Mouse (Mus musculus): ENCODE results near the gene Slc30a2.

The Slc30a2 gene

DNA sequence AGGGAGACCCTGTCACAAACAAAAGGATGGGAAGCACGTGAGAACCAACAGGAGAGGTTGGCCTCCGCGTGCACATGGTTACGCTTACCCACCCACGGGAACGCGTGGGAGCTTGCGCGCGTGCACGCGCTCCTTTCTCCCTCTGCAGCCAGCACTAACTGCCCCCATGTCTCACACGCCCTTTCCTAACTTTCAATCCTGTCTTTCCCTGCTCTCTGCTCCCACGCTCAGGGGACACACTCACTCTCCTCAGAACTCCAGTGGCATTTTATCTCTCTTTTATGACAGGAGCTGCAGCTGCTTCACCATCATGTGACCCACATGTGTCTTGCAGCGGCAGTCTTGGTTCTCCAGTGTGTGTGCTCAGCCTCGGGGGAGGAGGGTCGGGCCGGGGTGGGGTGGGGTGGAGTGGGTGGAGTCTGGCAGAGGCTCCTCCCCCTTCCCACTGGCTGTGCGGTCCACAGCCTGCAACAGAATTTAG lies 58.2 kb downstream of the Slc30a2 start:
- DNase-seq, result peak; percentile 83

DNA sequence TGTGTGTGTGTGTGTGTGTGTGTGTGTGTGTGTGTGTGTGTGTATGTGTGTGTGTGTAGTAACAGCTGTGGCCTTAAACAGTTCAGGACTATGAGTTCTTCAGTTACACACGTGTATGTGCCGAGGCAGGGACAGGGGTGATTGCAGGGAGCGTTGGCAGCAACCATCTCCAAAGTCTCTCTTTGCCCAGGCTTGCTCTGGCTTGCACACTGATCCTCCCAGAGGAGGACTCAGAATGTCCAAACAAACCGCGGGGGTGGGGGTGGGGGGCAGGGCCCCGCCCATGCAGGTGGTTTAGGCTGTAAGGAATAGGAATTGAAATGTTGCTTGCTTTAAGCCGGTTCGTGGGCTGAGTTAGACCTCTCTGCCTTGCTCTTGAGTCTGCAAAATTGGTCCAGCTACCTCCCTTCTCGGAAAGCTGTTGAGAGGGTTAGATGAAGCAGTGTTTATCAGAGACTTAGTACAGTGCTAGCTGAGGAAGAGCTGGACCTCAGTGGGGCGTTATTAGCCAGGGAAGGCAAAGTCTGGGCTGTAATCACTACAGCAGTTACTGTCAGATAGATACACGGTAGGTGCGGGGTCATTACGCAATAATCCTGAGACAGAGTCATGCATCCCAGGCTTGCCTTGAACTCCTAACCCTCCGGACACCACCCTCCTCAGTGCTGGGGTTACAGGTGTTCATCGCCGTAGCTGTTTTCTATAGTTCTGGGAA lies 59.0 kb downstream of the Slc30a2 start:
- no peak for DNase-seq

DNA sequence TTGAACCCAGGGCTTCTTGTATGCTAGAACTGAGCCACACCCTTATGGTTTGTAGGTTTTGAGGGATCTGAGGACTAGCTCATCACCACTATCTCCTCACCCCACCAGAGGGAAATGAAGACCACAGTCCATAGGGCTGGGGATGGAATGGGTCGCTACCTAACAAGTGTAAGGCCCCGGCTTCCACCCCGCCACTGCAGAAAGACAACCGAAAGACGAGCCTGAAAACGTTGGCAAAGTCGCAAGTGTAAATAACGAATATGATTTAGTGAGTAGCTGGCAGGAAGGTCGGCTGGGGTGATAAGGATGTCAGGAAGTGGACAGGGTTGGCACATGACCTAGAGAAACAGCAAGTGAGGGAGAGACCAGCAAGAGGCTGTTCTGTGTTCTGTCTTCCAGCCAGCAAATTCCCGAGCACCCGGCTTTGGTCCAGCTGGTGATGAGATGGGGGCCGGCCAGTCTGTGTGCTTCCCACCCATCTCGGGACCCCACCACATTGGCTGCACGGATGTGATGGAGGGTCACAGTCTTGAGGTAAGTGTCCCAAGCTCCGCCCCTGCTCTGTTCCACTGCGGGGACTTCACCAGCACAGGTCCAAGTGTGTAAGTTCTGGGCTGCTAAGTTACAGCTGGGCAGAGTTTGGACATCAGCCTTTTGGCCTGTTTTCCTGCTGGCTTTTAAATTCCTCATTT lies 59.7 kb downstream of the Slc30a2 start:
- no peak for DNase-seq

DNA sequence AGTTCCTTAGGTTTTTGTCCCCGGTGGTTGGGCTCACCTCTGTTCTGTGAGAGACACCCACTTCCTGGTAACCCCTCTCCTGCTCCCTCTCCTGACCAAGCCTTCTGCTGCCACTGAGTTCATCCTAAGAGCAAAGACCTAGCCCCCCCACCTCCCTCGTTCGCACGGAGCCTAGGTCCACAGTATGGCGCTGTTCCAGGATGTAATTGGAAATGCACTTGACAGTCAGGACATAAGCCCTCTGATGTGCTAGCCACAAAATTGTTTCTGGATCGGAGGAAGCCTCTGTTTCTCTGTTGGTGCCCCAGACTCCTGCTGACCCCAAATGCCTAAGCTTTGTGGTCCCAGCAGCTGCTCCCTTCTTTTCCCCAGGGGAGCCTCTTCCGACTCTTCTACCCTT lies 60.7 kb downstream of the Slc30a2 start:
- no peak for DNase-seq
